Mouse (Mus musculus) midbrain, embryonic 10.5 days (tissue): ENCODE results near the gene Mknk2. TPM values are rescaled to one million over a fixed set of nuclear protein-coding genes. Genes with fewer than 3 reads are reported as not detected.

Source experiments
- DNase-seq: peaks from one replicate; pipeline ENCODE4 v3.0.0-alpha.2; 2017; ENCODE audit warnings: low spot score
- H3K27ac ChIP-seq: fragments of 300-500 bp; sonication (generic); replicated peaks from 2 replicates; pipeline ENCODE4 v1.5.1; 2016; ENCODE audit warnings: mild to moderate bottlenecking
- H3K27me3 ChIP-seq: fragments of 300-500 bp; sonication (generic); 2 replicates; pipeline ENCODE4 v1.6.1; 2016; ENCODE audit warnings: low read depth, mild to moderate bottlenecking; ENCODE audit not compliant: poor library complexity, severe bottlenecking
- H3K36me3 ChIP-seq: fragments of 300-500 bp; sonication (generic); 2 replicates; pipeline ENCODE4 v1.6.1; 2016; ENCODE audit warnings: mild to moderate bottlenecking, moderate library complexity
- H3K4me1 ChIP-seq: fragments of 300-500 bp; sonication (generic); 2 replicates; pipeline ENCODE4 v1.6.1; 2016
- H3K4me3 ChIP-seq: fragments of 300-500 bp; sonication (generic); 2 replicates; pipeline ENCODE4 v1.5.1; 2016; ENCODE audit warnings: mild to moderate bottlenecking, moderate library complexity
- H3K9me3 ChIP-seq: fragments of 300-500 bp; sonication (generic); replicated peaks from 2 replicates; pipeline ENCODE4 v1.6.1; 2016; ENCODE audit warnings: mild to moderate bottlenecking
- WGBS: fragments of 180-500 bp; shearing (Covaris S2); methylation state at CpG from one replicate; pipeline ENCODE4 v1.1.7; 2016; 5-methylcytosine and 5-hydroxymethylcytosine counted together
- polyA plus RNA-seq: library from polyadenylated mRNA; unstranded; fragments of >200 nt; fragmentation: Nextera tagmentation; extraction: Ambion mirVana; gene quantifications from 2 replicates; pipeline ENCODE4 v1.2.1, GENCODE M21; 2016

The Mknk2 gene
- polyA plus RNA-seq, 1 experiment from 2014 or later, result 84.7 TPM

DNA sequence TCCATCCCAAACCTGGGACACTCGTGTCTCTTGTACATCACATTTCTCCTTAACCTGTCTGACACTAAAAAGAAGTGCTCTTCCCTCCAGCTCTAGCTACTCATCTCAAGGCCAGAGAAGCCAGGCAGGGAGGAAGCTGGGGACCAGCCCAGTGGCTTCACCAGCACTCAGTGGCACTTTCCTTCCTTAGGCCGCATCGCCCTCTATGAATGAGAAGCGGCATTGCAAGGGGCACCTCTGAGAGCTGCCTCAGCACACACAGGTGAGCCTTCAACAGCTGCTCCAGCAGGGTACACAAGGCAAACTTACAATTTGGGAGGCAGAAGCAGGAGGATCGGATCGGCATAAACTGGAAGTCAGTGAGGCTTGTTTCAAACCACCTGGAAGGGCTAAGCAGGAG is 6.3 kb upstream of the Mknk2 start:
- Histone ChIP-seq H3K4me1 (peaks cover 12% of the 10 kb centered on the region), H3K9me3 (no peaks in the 10 kb centered on the region), H3K27me3 (no peaks in the 10 kb centered on the region), H3K4me3 (no peak overlapping the region), H3K27ac (no peak overlapping the region), H3K36me3 (peaks cover 59% of the 10 kb centered on the region)
- WGBS, result 50% methylated on average over 6 of the region's 6 CpGs
- peak; percentile 40 for DNase-seq

DNA sequence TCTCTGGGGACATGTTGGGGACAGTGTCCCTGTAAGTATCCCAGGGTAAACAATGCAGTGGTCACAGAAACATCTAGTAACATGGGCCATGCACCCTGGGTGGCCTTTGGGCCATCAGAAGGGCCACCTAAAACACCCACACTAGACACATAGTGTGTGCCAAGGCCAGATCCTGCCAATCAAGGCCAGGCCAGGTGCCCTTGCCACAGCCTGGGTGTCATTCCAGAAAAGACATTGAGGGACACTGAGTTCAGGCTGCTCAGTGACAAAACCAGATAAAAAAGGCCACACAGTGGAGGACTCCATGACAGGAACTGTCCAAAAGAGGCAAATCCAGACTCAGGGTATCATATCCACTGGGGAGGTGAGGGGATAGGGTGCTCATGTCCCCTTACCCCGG is 5.7 kb upstream of the Mknk2 start:
- H3K4me1 ChIP-seq, result peaks cover 17% of the 10 kb centered on the region
- 97% methylated on average over 1 of the region's 1 CpGs for WGBS
- H3K36me3 ChIP-seq, result peaks cover 56% of the 10 kb centered on the region
- H3K4me3 ChIP-seq, result no peak overlapping the region
- DNase-seq, result no peak
- no peak overlapping the region for H3K27ac ChIP-seq
- no peaks in the 10 kb centered on the region for H3K27me3 ChIP-seq
- H3K9me3 ChIP-seq, result no peaks in the 10 kb centered on the region

DNA sequence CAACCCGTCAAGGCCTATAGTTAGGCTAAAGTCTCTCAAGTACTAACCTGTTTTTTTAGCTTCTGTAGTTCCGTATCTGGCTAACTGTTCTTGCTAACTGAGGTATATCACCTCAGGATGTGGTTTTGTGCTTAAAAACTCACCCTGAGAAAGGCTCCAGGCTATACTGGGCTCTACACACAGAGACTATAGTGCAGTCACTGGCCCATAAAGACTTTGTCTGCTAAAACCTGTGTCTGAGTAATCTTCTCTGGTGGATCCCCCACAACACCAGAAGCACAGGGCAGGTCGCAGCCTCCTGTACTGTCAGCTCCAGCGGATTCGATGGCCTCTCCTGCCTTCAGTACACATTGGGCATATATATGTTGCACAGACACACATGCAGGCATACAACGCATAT is 4.1 kb upstream of the Mknk2 start:
- Histone ChIP-seq H3K36me3 (peaks cover 41% of the 10 kb centered on the region), H3K9me3 (no peaks in the 10 kb centered on the region), H3K27ac (no peak overlapping the region), H3K4me1 (peaks cover 34% of the 10 kb centered on the region), H3K27me3 (no peaks in the 10 kb centered on the region), H3K4me3 (no peak overlapping the region)
- WGBS, result 92% methylated on average over 6 of the region's 6 CpGs
- DNase-seq, result no peak

DNA sequence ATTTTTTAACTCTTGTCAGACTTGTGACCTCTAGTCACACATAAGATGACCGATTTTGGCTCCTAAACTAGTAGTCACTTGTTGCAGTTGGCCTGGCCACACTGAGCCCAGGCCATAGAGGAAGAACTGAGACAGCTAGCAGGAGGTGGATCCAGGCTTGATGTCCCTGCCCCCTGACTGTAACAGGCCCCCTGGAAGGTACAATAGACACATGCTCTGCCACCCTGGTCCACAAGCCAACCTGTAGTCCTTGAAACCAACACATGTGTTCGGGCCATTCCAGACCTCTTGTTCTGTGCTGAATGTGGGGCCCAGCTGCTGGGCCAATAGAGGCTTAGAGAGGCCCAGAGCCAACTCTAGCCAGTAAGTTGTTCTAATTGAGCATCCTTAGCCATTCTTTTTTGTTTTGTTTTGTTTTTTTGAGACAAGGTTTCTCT is 2.4 kb upstream of the Mknk2 start:
- H3K4me1 ChIP-seq, result peaks cover 41% of the 10 kb centered on the region
- no peak for DNase-seq
- no peak overlapping the region for H3K4me3 ChIP-seq
- no peaks in the 10 kb centered on the region for H3K9me3 ChIP-seq
- no peaks in the 10 kb centered on the region for H3K27me3 ChIP-seq
- 79% methylated on average over 2 of the region's 2 CpGs for WGBS
- peaks cover 23% of the 10 kb centered on the region for H3K36me3 ChIP-seq
- H3K27ac ChIP-seq, result no peak overlapping the region

DNA sequence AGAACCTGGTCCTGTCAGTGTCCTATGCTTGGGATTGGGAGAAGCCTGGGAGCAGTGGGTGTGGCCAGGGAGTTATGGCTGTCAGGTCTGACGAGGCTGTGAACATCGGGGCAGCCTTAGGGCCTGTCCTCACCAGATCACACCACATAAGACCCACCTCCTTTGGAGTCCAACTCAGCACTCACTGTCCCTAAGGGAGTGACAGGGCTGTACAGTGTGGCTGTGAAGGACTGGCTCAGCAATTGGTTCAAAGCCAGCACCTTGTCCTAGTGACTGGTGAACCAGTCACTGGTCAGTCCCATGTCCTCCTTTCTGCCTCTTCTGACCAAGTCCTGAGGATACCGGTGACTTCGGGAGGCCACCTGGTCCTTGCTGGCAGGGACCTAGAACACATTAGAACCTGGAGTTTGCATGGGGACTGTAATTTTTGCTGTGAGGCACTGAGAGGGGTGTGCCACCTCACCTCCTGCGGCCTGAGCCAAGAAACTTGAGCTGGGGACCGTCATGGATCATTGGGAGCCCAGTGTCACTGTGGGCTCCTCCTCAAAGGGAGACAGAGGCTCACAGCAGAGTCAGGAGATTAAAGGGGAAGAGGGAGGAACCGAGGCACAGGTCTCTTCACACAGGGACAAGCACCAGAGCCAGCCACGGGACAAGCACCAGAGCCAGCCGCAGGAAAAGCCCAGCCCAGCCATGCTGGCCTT is 1.8 kb upstream of the Mknk2 start:
- DNase-seq, result no peak
- H3K4me1 ChIP-seq, result peaks cover 47% of the 10 kb centered on the region
- peak overlapping the region; percentile 97; the same call in 1 of the 2 replicates for H3K27ac ChIP-seq
- H3K9me3 ChIP-seq, result no peaks in the 10 kb centered on the region
- no peak overlapping the region for H3K4me3 ChIP-seq
- peaks cover 18% of the 10 kb centered on the region for H3K36me3 ChIP-seq
- WGBS, result 65% methylated on average over 9 of the region's 9 CpGs
- no peaks in the 10 kb centered on the region for H3K27me3 ChIP-seq

DNA sequence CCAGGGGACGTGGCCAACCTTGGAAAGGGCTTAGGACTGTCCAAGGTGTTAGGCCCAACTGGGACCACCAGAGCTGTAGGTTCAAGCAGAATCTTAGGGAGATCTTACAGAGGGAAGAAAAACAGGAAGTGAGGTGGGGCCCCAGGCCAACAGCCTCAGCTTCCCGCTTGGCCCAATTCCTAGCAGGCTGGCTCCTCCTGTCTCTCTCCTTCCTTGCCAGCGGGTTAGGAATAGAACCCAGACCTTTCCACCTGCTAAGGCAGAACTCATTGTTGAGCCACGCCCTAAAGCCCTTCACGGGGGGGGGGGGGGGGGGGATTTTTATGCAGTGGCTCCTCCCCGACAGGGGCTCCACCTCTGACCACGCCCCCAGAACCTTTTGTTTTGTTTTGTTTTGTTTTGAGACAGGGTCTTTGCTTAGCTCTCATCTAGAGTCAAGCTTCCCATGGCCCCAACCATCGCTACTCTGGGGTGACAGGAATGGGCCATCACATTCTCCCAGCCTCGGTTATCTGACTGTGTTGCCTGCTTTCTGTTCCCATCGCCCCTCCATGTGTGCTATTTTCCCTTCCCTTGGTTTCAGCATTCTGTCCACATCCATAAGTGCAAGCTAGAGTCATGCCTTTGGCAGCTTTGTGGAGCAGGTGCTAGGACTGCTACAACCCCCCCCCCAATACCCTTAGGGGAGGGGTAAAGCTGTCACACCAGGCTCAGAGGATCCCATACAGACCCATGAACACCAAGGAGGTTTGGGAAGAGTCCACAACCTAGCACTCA is 877 bp upstream of the Mknk2 start:
- Histone ChIP-seq H3K27me3 (no peaks in the 10 kb centered on the region), H3K27ac (peak overlapping the region; percentile 97), H3K9me3 (no peaks in the 10 kb centered on the region), H3K4me1 (peaks cover 56% of the 10 kb centered on the region), H3K36me3 (peaks cover 14% of the 10 kb centered on the region), H3K4me3 (0 out of 2 replicates have a peak overlapping the region, but pooled peaks have one; percentile 86)
- no peak for DNase-seq
- 62% methylated on average over 8 of the region's 10 CpGs for WGBS

DNA sequence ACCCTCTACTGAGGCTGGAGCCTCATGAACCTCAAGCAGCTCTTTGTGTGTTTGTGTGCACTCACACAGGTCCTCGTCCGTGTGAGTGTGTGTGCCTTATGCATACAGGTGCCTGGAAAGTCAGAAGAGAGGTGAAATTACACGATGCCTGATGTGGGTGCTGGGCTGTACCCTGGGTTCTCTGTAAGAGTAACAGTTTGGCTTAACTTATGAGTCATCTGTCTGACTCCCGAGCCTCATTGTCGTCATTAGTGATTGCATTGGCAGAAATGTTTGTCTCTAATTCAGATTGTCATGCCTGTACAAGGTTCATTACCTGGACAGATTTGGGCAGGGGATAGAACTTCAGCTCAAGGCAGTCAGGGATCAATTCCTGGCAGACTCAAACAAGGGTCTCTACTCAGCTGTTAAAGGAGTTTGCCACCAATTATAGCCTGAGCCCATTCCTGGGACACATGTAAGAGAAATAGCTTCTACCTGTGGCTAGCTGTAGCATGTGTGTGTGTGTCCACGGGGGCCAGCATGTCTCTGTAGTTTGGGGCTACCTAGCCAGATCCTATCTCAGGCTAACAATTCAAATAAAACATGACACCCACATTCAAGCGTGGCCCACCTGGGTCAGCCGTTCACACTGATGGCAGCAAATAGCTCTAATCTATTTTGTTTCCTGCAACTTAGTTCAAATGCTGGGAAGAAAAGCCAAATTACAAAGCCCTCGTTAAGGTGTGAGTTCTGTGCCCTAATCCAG is 610 bp downstream of the Mknk2 start:
- Histone ChIP-seq H3K27ac (peak overlapping the region; percentile 97), H3K27me3 (no peaks in the 10 kb centered on the region), H3K36me3 (peaks cover 18% of the 10 kb centered on the region), H3K4me3 (peak overlapping the region; percentile 86), H3K4me1 (peaks cover 65% of the 10 kb centered on the region), H3K9me3 (no peaks in the 10 kb centered on the region)
- WGBS, result 44% methylated on average over 9 of the region's 9 CpGs
- no peak for DNase-seq

DNA sequence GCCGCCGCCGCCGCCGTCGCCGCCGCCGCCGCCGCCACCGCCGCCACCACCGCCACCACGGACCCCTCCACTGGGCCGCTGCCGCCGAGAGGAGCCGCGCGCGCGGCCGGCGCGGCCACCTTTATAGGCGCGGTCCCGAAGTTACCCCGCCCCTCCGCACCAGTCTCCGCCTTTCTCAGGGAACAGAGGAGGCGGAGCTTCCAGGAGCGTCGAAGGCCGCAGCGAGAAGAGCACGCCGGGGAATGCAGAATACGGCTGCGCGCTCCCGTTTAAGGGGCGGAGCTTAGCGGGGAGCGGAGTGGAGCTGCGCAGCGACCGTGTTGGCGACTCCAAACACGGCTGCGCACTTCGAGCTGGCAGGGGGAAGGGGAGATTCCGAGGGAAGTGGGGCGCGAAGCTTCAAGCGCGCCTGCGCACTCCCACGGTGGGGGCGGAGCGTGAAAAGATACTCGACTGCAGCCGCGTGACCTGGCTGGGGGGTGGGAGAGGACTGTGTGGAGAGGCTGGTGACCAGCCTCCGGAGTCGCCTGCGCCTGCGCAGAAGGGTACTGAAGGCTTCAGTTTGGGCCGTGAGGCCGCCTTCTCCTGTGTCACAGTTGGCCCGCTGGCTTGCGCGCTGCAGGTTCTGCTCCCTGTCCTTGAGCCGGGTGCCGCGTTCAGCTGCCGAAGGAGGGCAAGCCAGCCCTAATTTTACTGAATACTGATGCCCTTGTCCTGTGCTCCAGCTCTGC is 1.5 kb downstream of the Mknk2 start:
- Histone ChIP-seq H3K36me3 (peaks cover 27% of the 10 kb centered on the region), H3K4me3 (peak overlapping the region; percentile 86), H3K4me1 (peaks cover 65% of the 10 kb centered on the region), H3K27ac (peak overlapping the region; percentile 97), H3K27me3 (no peaks in the 10 kb centered on the region), H3K9me3 (no peaks in the 10 kb centered on the region)
- WGBS, result under 1% methylated on average over 78 of the region's 78 CpGs
- peak; percentile 100 for DNase-seq

DNA sequence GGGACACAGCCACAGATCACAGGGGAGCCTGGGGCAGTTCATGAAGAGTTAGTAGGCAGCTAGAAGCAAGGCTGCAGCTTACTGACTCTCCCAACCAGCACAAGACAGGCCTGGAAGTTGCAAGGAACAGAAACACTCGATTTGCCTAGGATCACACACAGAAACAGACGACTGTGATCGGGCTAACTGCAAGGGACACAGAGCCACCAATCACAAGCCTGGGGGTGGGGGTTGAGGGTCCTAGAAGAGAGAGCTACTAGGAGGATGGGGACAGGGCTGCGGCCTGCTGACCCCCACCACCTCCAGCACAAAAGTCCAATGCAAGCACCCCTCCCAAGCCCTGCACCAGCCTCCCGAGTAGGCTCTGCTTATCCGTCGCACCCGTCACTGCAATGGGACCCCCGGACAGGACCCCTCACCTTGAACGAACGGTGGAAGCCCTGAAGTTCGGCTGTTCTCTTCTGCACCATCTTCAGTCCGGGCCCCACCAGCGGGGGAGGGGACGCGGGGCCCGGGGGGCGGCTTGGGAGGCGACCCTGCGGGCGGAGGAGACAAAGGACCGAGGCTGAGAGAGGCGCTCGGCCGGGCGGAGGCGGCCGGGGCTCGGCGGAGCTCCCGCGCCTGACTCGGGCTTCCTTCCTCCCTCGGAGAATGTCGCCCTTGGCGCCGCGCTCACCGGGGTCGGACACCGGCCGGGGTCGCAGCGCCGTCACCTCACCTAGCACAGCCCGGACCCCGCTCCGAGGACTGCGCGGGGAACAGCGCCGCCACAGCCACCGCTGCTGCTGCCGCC is 2.3 kb downstream of the Mknk2 start:
- DNase-seq, result peak; percentile 53
- peaks cover 65% of the 10 kb centered on the region for H3K4me1 ChIP-seq

DNA sequence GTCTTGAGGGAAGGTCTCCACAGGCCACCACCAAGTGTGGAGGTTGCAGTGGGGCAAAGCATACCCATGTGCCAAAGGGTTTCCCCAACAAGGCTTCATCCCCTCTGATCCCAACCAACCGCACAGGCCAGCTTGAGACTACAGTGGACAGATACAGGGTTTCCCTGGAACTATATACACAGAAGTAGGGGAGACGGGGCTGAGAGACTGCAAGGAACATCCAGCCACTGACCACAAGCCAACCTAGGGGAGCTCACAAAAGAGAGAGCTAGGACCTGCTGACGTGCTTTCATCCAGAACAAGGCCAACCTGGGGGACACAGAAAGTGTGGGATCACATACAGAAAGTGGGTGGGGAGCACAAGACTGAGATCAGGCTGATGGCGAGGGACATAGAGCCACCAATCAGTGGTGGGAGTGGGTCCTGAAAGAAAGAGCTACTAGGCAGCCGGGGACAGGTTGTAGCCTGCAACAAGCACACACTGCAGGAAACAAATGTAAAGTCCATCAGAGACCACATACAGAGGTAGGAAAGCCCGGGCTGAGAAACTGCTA is 3.0 kb downstream of the Mknk2 start:
- Histone ChIP-seq H3K36me3 (peaks cover 42% of the 10 kb centered on the region), H3K27me3 (no peaks in the 10 kb centered on the region), H3K4me3 (peak overlapping the region; percentile 86), H3K4me1 (peaks cover 60% of the 10 kb centered on the region), H3K9me3 (no peaks in the 10 kb centered on the region), H3K27ac (peak overlapping the region; percentile 97)
- no peak for DNase-seq
- WGBS, result 32% methylated on average over 6 of the region's 6 CpGs

More for the DNA sequence above, 2.3 kb downstream of the Mknk2 start:
- Histone ChIP-seq H3K9me3 (no peaks in the 10 kb centered on the region), H3K36me3 (peaks cover 35% of the 10 kb centered on the region), H3K27ac (peak overlapping the region; percentile 97), H3K27me3 (no peaks in the 10 kb centered on the region), H3K4me3 (peak overlapping the region; percentile 86)
- WGBS, result under 1% methylated on average over 53 of the region's 54 CpGs

DNA sequence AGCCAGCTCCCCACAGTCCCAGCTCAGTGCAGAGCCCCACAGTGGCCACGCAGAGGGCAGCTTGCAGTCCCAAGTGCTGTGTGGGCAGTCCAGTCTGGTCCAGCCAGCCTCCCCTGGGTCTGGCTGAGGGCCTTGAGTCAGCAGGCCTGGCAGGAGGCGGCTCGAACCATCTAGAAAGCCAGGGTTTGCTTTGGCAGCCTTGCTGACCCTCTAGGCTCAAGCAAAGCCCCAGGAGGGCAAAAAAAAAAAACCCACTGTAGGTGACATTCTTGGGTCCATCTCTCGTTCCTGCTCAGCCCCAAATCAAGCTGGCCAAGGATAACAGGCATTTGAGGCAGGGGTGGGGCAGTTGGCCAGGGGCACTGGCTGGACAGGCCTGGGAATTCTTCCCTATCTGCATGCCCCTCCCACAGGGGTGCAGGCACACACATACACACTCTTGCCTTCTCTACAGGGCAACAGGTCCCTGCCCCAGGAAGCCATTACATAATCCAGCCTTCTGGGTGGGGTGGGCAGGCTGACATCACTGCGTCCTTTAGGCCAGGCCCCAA is 3.7 kb downstream of the Mknk2 start:
- 69% methylated on average over 5 of the region's 5 CpGs for WGBS
- no peak for DNase-seq
- Histone ChIP-seq H3K4me3 (peak overlapping the region; percentile 86), H3K27ac (0 out of 2 replicates have a peak overlapping the region, but pooled peaks have one; percentile 4), H3K27me3 (no peaks in the 10 kb centered on the region), H3K4me1 (peaks cover 53% of the 10 kb centered on the region), H3K36me3 (peaks cover 49% of the 10 kb centered on the region), H3K9me3 (no peaks in the 10 kb centered on the region)
